ENCODE assay signal across 22 mouse cellular contexts in genomic region chr13:93188738-93189137, GRCm38 (mm10). TPM values are rescaled to one million over a fixed set of nuclear protein-coding genes. Genes with fewer than 3 reads are reported as not detected.
DNase-seq lines count a peak whose midpoint lies in the region; ATAC-seq and TF ChIP-seq lines count a peak whose summit lies in the region.
"Had no signal": no experiment of that assay in that cellular context is flagged by ENCODE, and none has a peak within 500 bp of the region (broad histone marks: within the 10 kb centered on the region; RNA-seq: fewer than 3 reads in every experiment).

No protein-coding gene starts in this region.

- H3K27me3 ChIP-seq in embryonic facial prominence, embryonic 11.5 days (ENCODE audit: control insufficient read depth, insufficient read depth, low read length) = no peaks in the 10 kb centered on the region
- H3K27me3 ChIP-seq in embryonic facial prominence, embryonic 10.5 days (replicated peaks; ENCODE audit: low read depth, poor library complexity, severe bottlenecking) = no peaks in the 10 kb centered on the region
- H3K27me3 ChIP-seq in liver, embryonic 11.5 days (replicated peaks; ENCODE audit: control insufficient read depth, insufficient read depth, low read length) = no peaks in the 10 kb centered on the region
- H3K27me3 ChIP-seq: embryonic facial prominence, embryonic 12.5 days; hindbrain, embryonic 12.5 days; limb, embryonic 13.5 days; midbrain, embryonic 12.5 days had no signal

- no peak for TF ChIP-seq POLR2A in embryonic fibroblast, embryonic 13.5 days (IDR thresholded peaks at IDR 0.05; ENCODE audit: low read depth, low read length)

- H3K9ac ChIP-seq in embryonic facial prominence, embryonic 11.5 days (replicated peaks; ENCODE audit: low read length) = no peak overlapping the region
- no peak overlapping the region for H3K9ac ChIP-seq in liver, embryonic 11.5 days (ENCODE audit: low read depth, low read length)
- H3K9ac ChIP-seq: embryonic facial prominence, embryonic 12.5 days; hindbrain, embryonic 12.5 days; limb, embryonic 13.5 days; midbrain, embryonic 12.5 days had no signal

- H3K4me3 ChIP-seq in embryonic facial prominence, embryonic 11.5 days (ENCODE audit: low read depth, low read length) = no peak overlapping the region
- no peak overlapping the region for H3K4me3 ChIP-seq in embryonic facial prominence, embryonic 10.5 days
- H3K4me3 ChIP-seq in liver, embryonic 11.5 days (ENCODE audit: low read depth, low read length) = no peak overlapping the region
- H3K4me3 ChIP-seq in embryonic fibroblast, embryonic 13.5 days (ENCODE audit: insufficient read depth, low read length) = no peak overlapping the region
- H3K4me3 ChIP-seq: embryonic facial prominence, embryonic 12.5 days; hindbrain, embryonic 12.5 days; layer of hippocampus, adult 2 months; limb, embryonic 13.5 days; midbrain, embryonic 12.5 days had no signal

- no peaks in the 10 kb centered on the region for H3K4me1 ChIP-seq in embryonic facial prominence, embryonic 11.5 days (ENCODE audit: control insufficient read depth, insufficient read depth, low read length)
- H3K4me1 ChIP-seq in embryonic facial prominence, embryonic 10.5 days = peaks cover 21% of the 10 kb centered on the region
- H3K4me1 ChIP-seq in liver, embryonic 11.5 days (replicated peaks; ENCODE audit: control insufficient read depth, insufficient read depth, low read length) = peaks cover 14% of the 10 kb centered on the region; the same call in 1 of the 2 replicates
- no peaks in the 10 kb centered on the region for H3K4me1 ChIP-seq in embryonic fibroblast, embryonic 13.5 days (ENCODE audit: control insufficient read depth, insufficient read depth, low read length)

- peak; percentile 8 for DNase-seq in embryonic facial prominence, embryonic 11.5 days (ENCODE audit: low spot score)
- DNase-seq in embryonic facial prominence, embryonic 10.5 days (ENCODE audit: low spot score) = no peak
- DNase-seq in liver, embryonic 11.5 days (ENCODE audit: low spot score) = no peak
- DNase-seq in liver = no peak
- peak; percentile 9 for DNase-seq in 416B (ENCODE audit: low read depth)
- no peak for DNase-seq in urinary bladder, postnatal 14 days (ENCODE audit: low spot score)
- no peak for DNase-seq in urinary bladder, postnatal 4 days (ENCODE audit: low spot score in 2 of 2)
- DNase-seq: adrenal gland, postnatal 36 days; cerebellum, adult 2 months; gastrocnemius, postnatal 36 days; kidney, adult 18-20 months; kidney, postnatal 14 days; layer of hippocampus, postnatal 36 days; lung, postnatal 4 days; right cerebral cortex, postnatal 4 days had no signal

- ATAC-seq in embryonic facial prominence, embryonic 11.5 days (replicated peaks; ENCODE audit: insufficient number of reproducible peaks, low FRiP score, low TSS enrichment, low read depth) = no peak
- no peak for ATAC-seq in liver, embryonic 11.5 days (replicated peaks; ENCODE audit: low FRiP score)
- ATAC-seq: forebrain, embryonic 16.5 days had no signal

- no peaks in the 10 kb centered on the region for H3K36me3 ChIP-seq in embryonic facial prominence, embryonic 11.5 days (replicated peaks; ENCODE audit: control insufficient read depth, insufficient read depth, low read depth, low read length)
- H3K36me3 ChIP-seq in embryonic facial prominence, embryonic 10.5 days (replicated peaks) = peaks cover 26% of the 10 kb centered on the region
- no peaks in the 10 kb centered on the region for H3K36me3 ChIP-seq in liver, embryonic 11.5 days (ENCODE audit: control insufficient read depth, insufficient read depth, low read length)
- H3K36me3 ChIP-seq: hindbrain, embryonic 12.5 days had no signal

- 70% methylated on average over 3 of the region's 3 CpGs for WGBS in embryonic facial prominence, embryonic 11.5 days
- 82% methylated on average over 3 of the region's 3 CpGs for WGBS in embryonic facial prominence, embryonic 10.5 days
- 78% methylated on average over 3 of the region's 3 CpGs for WGBS in liver, embryonic 11.5 days

- H3K4me2 ChIP-seq in embryonic facial prominence, embryonic 11.5 days (ENCODE audit: low read depth, low read length) = no peak overlapping the region
- peak overlapping the region; percentile 22; the same call in 1 of the 2 replicates for H3K4me2 ChIP-seq in liver, embryonic 11.5 days
- H3K4me2 ChIP-seq: hindbrain, embryonic 12.5 days; midbrain, embryonic 12.5 days had no signal

- no peaks in the 10 kb centered on the region for H3K9me3 ChIP-seq in embryonic facial prominence, embryonic 11.5 days (replicated peaks; ENCODE audit: control insufficient read depth, low read length)
- no peaks in the 10 kb centered on the region for H3K9me3 ChIP-seq in embryonic facial prominence, embryonic 10.5 days
- no peaks in the 10 kb centered on the region for H3K9me3 ChIP-seq in liver, embryonic 11.5 days (ENCODE audit: control insufficient read depth, low read length)
- H3K9me3 ChIP-seq: embryonic facial prominence, embryonic 12.5 days; hindbrain, embryonic 12.5 days; limb, embryonic 13.5 days; midbrain, embryonic 12.5 days had no signal

- no peak overlapping the region for H3K27ac ChIP-seq in embryonic facial prominence, embryonic 11.5 days (replicated peaks; ENCODE audit: low read depth, low read length)
- no peak overlapping the region for H3K27ac ChIP-seq in embryonic facial prominence, embryonic 10.5 days (replicated peaks)
- H3K27ac ChIP-seq in liver, embryonic 11.5 days (ENCODE audit: low read depth, low read length) = no peak overlapping the region
- H3K27ac ChIP-seq in embryonic fibroblast, embryonic 13.5 days (ENCODE audit: insufficient read depth, low read length) = peak overlapping the region; percentile 17; the same call in 1 of the 2 replicates
- H3K27ac ChIP-seq: embryonic facial prominence, embryonic 12.5 days; hindbrain, embryonic 12.5 days; layer of hippocampus, adult 2 months; limb, embryonic 13.5 days; midbrain, embryonic 12.5 days had no signal

- TF ChIP-seq CTCF in embryonic fibroblast, embryonic 13.5 days (IDR thresholded peaks at IDR 0.05; ENCODE audit: borderline replicate concordance, insufficient read depth, low read length) = no peak

RNA-seq across cellular contexts. Expression of gene Tent2, which starts 3.4 kb away (rescaled TPM):
- polyA plus RNA-seq in embryonic facial prominence, embryonic 11.5 days (2014; fragmentation: Nextera tagmentation; extraction: Ambion mirVana) = 93.9 and 96.3 TPM in 2 replicates
- 70.9 and 71.3 TPM in 2 replicates for polyA plus RNA-seq in embryonic facial prominence, embryonic 10.5 days (2016; fragmentation: Nextera tagmentation; extraction: Ambion mirVana)
- 65.8 and 72.2 TPM in 2 replicates for polyA plus RNA-seq in liver, embryonic 11.5 days (2014; fragmentation: Nextera tagmentation; extraction: Ambion mirVana)
- polyA plus RNA-seq in embryonic fibroblast, embryonic 13.5 days (2011; ENCODE audit: insufficient read length, low read depth, missing spikeins) = 81.9 and 110 TPM in 2 replicates

RNA-seq across cellular contexts. Expression of gene Cmya5, which starts 44.2 kb away (rescaled TPM):
- 0.07 and 0.13 TPM in 2 replicates for polyA plus RNA-seq in embryonic facial prominence, embryonic 11.5 days (2014; fragmentation: Nextera tagmentation; extraction: Ambion mirVana)
- polyA plus RNA-seq in embryonic facial prominence, embryonic 10.5 days (2016; fragmentation: Nextera tagmentation; extraction: Ambion mirVana) = 0.01 and 0.04 TPM in 2 replicates
- 0.04 and 0.12 TPM in 2 replicates for polyA plus RNA-seq in liver, embryonic 11.5 days (2014; fragmentation: Nextera tagmentation; extraction: Ambion mirVana)
- 0.63 and 1.4 TPM in 2 replicates for polyA plus RNA-seq in embryonic fibroblast, embryonic 13.5 days (2011; ENCODE audit: insufficient read length, low read depth, missing spikeins)
- polyA plus RNA-seq: midbrain, embryonic 12.5 days had no signal

Comparison
In these comparisons a context has a peak if more than half of its experiments do, and no peak if none do; other contexts are left out.
1. DNase-seq: peak in embryonic facial prominence, embryonic 11.5 days (single experiment) and 416B (single experiment); none in embryonic facial prominence, embryonic 10.5 days (single experiment), liver, embryonic 11.5 days (single experiment), liver (single experiment), urinary bladder, postnatal 14 days (single experiment) and urinary bladder, postnatal 4 days (0 of 2).